Mouse (Mus musculus) embryonic facial prominence, embryonic 15.5 days (tissue): ENCODE results near the gene Acadl. TPM values are rescaled to one million over a fixed set of nuclear protein-coding genes. Genes with fewer than 3 reads are reported as not detected.
A peak's percentile ranks its signal among the peaks of the same experiment; 100 is the strongest.

Experiments used
- ATAC-seq: fragments of 200-750 bp; cut with Nextera tagmentation; 2 replicates; pipeline ENCODE4 v1.8.0; 2017; ENCODE audit warnings: low read depth, moderate TSS enrichment; ENCODE audit not compliant: insufficient number of reproducible peaks, low FRiP score, low TSS enrichment
- H3K27ac ChIP-seq: fragments of 300-500 bp; sonication (generic); replicated peaks from 2 replicates; pipeline ENCODE4 v1.5.1; 2015; ENCODE audit warnings: mild to moderate bottlenecking, inconsistent platforms
- H3K27me3 ChIP-seq: fragments of 300-500 bp; sonication (generic); 2 replicates; pipeline ENCODE4 v1.6.1; 2015; ENCODE audit warnings: inconsistent platforms
- H3K36me3 ChIP-seq: fragments of 300-500 bp; sonication (generic); 2 replicates; pipeline ENCODE4 v1.6.1; 2015; ENCODE audit warnings: mild to moderate bottlenecking, inconsistent platforms
- H3K4me1 ChIP-seq: fragments of 300-500 bp; sonication (generic); 2 replicates; pipeline ENCODE4 v1.6.1; 2015; ENCODE audit warnings: inconsistent platforms
- H3K4me2 ChIP-seq: fragments of 300-500 bp; sonication (generic); replicated peaks from 2 replicates; pipeline ENCODE4 v1.6.1; 2015; ENCODE audit warnings: mild to moderate bottlenecking, inconsistent platforms
- H3K4me3 ChIP-seq: fragments of 300-500 bp; sonication (generic); replicated peaks from 2 replicates; pipeline ENCODE4 v1.5.1; 2015; ENCODE audit warnings: mild to moderate bottlenecking, inconsistent platforms
- H3K9ac ChIP-seq: fragments of 300-500 bp; sonication (generic); 2 replicates; pipeline ENCODE4 v1.6.1; 2015; ENCODE audit warnings: inconsistent platforms
- H3K9me3 ChIP-seq: fragments of 300-500 bp; sonication (generic); replicated peaks from 2 replicates; pipeline ENCODE4 v1.6.1; 2016; ENCODE audit warnings: inconsistent platforms
- WGBS: fragments of 180-500 bp; shearing (Covaris S2); methylation state at CpG from one replicate; pipeline ENCODE4 v1.1.7; 2015; 5-methylcytosine and 5-hydroxymethylcytosine counted together
- polyA plus RNA-seq: library from polyadenylated mRNA; unstranded; fragments of >200 nt; fragmentation: Nextera tagmentation; extraction: Ambion mirVana; gene quantifications from 2 replicates; pipeline ENCODE4 v1.2.1, GENCODE M21; 2015

The Acadl gene
- polyA plus RNA-seq, 1 experiment from 2014 or later: 87.8 TPM

- ATAC-seq: peak; percentile 89
- peak overlapping the region; percentile 82 for H3K4me2 ChIP-seq
- H3K4me3 ChIP-seq: peak overlapping the region; percentile 86
- H3K36me3 ChIP-seq: no peaks in the 10 kb centered on the region
- H3K27me3 ChIP-seq: no peaks in the 10 kb centered on the region
- peaks cover 16% of the 10 kb centered on the region for H3K4me1 ChIP-seq
- peak overlapping the region; percentile 81 for H3K9ac ChIP-seq
- peak overlapping the region; percentile 98 for H3K27ac ChIP-seq
- WGBS: under 1% methylated on average over 54 of the region's 63 CpGs
- H3K9me3 ChIP-seq: no peaks in the 10 kb centered on the region
Observed at GRCm38 (mm10) chr1:66816837-66817452, 46.1 kb downstream of the Acadl start.

- WGBS: under 1% methylated on average over 39 of the region's 39 CpGs
- H3K27ac ChIP-seq: peak overlapping the region; percentile 98
- no peaks in the 10 kb centered on the region for H3K9me3 ChIP-seq
- H3K4me3 ChIP-seq: peak overlapping the region; percentile 86
- H3K4me1 ChIP-seq: peaks cover 16% of the 10 kb centered on the region
- ATAC-seq: peak; percentile 35
- peak overlapping the region; percentile 52 for H3K4me2 ChIP-seq
- no peaks in the 10 kb centered on the region for H3K27me3 ChIP-seq
- H3K36me3 ChIP-seq: no peaks in the 10 kb centered on the region
- peak overlapping the region; percentile 70 for H3K9ac ChIP-seq
Observed at GRCm38 (mm10) chr1:66815941-66816777, 46.9 kb downstream of the Acadl start.

- Histone ChIP-seq H3K36me3 (no peaks in the 10 kb centered on the region), H3K9ac (no peak overlapping the region), H3K27ac (no peak overlapping the region), H3K27me3 (no peaks in the 10 kb centered on the region), H3K4me1 (peaks cover 10% of the 10 kb centered on the region; the same call in 1 of the 2 replicates), H3K4me3 (no peak overlapping the region), H3K4me2 (peak overlapping the region; percentile 17; the same call in 1 of the 2 replicates), H3K9me3 (no peaks in the 10 kb centered on the region)
- 53% methylated on average over 8 of the region's 8 CpGs for WGBS
- no peak for ATAC-seq
Observed at GRCm38 (mm10) chr1:66814756-66815155, 48.3 kb downstream of the Acadl start.

GRCm38 (mm10) chr1:66813191-66813590 is 49.9 kb downstream of the Acadl start:
- no peak overlapping the region for H3K9ac ChIP-seq
- no peaks in the 10 kb centered on the region for H3K36me3 ChIP-seq
- no peak overlapping the region for H3K4me3 ChIP-seq
- no peak for ATAC-seq
- no peaks in the 10 kb centered on the region for H3K27me3 ChIP-seq
- peaks cover 10% of the 10 kb centered on the region; the same call in 1 of the 2 replicates for H3K4me1 ChIP-seq
- WGBS: 73% methylated on average over 1 of the region's 1 CpGs
- no peak overlapping the region for H3K4me2 ChIP-seq
- H3K27ac ChIP-seq: no peak overlapping the region
- no peaks in the 10 kb centered on the region for H3K9me3 ChIP-seq

- Histone ChIP-seq H3K9ac (no peak overlapping the region), H3K27ac (no peak overlapping the region), H3K9me3 (no peaks in the 10 kb centered on the region), H3K36me3 (0 out of 2 replicates have a peak, but pooled peaks cover 4% of the 10 kb centered on the region), H3K27me3 (no peaks in the 10 kb centered on the region), H3K4me1 (no peaks in the 10 kb centered on the region), H3K4me3 (no peak overlapping the region), H3K4me2 (no peak overlapping the region)
- 80% methylated on average over 1 of the region's 1 CpGs for WGBS
- ATAC-seq: no peak
Observed at GRCm38 (mm10) chr1:66806821-66807220, 56.3 kb downstream of the Acadl start.

GRCm38 (mm10) chr1:66805408-66805807 is 57.7 kb downstream of the Acadl start:
- Histone ChIP-seq H3K36me3 (peaks cover 8% of the 10 kb centered on the region; the same call in 1 of the 2 replicates), H3K4me3 (no peak overlapping the region), H3K4me2 (no peak overlapping the region), H3K9me3 (no peaks in the 10 kb centered on the region), H3K27me3 (no peaks in the 10 kb centered on the region), H3K9ac (no peak overlapping the region), H3K27ac (no peak overlapping the region), H3K4me1 (no peaks in the 10 kb centered on the region)
- WGBS: 50% methylated on average over 1 of the region's 1 CpGs
- ATAC-seq: no peak

- ATAC-seq: no peak
- H3K9me3 ChIP-seq: no peaks in the 10 kb centered on the region
- no peak overlapping the region for H3K4me3 ChIP-seq
- H3K4me1 ChIP-seq: no peaks in the 10 kb centered on the region
- 51% methylated on average over 5 of the region's 5 CpGs for WGBS
- H3K36me3 ChIP-seq: peaks cover 15% of the 10 kb centered on the region
- H3K27ac ChIP-seq: no peak overlapping the region
- no peaks in the 10 kb centered on the region for H3K27me3 ChIP-seq
- no peak overlapping the region for H3K4me2 ChIP-seq
- H3K9ac ChIP-seq: no peak overlapping the region
Observed at GRCm38 (mm10) chr1:66804710-66805109, 58.4 kb downstream of the Acadl start.

- ATAC-seq: no peak
Observed at GRCm38 (mm10) chr1:66797962-66798361, 65.1 kb downstream of the Acadl start.

GRCm38 (mm10) chr1:66792838-66793466 is 70.1 kb downstream of the Acadl start:
- Histone ChIP-seq H3K9ac (no peak overlapping the region), H3K9me3 (no peaks in the 10 kb centered on the region), H3K4me2 (no peak overlapping the region), H3K27ac (no peak overlapping the region), H3K36me3 (no peaks in the 10 kb centered on the region), H3K4me3 (no peak overlapping the region), H3K4me1 (no peaks in the 10 kb centered on the region), H3K27me3 (no peaks in the 10 kb centered on the region)
- 88% methylated on average over 2 of the region's 2 CpGs for WGBS
- ATAC-seq: no peak

More at GRCm38 (mm10) chr1:66797962-66798361, 65.1 kb downstream of the Acadl start:
- 88% methylated on average over 2 of the region's 2 CpGs for WGBS
- H3K4me1 ChIP-seq: no peaks in the 10 kb centered on the region
- H3K27ac ChIP-seq: no peak overlapping the region
- H3K36me3 ChIP-seq: peaks cover 15% of the 10 kb centered on the region
- no peaks in the 10 kb centered on the region for H3K27me3 ChIP-seq
- no peak overlapping the region for H3K4me3 ChIP-seq
- H3K4me2 ChIP-seq: no peak overlapping the region
- no peaks in the 10 kb centered on the region for H3K9me3 ChIP-seq
- H3K9ac ChIP-seq: no peak overlapping the region

- H3K4me2 ChIP-seq: no peak overlapping the region
- no peak overlapping the region for H3K4me3 ChIP-seq
- no peak overlapping the region for H3K9ac ChIP-seq
- no peak for ATAC-seq
- no peaks in the 10 kb centered on the region for H3K4me1 ChIP-seq
- H3K27ac ChIP-seq: no peak overlapping the region
- no peaks in the 10 kb centered on the region for H3K9me3 ChIP-seq
- H3K36me3 ChIP-seq: no peaks in the 10 kb centered on the region
- no peaks in the 10 kb centered on the region for H3K27me3 ChIP-seq
- 26% methylated on average over 2 of the region's 2 CpGs for WGBS
Observed at GRCm38 (mm10) chr1:66782296-66782695, 80.8 kb downstream of the Acadl start.

GRCm38 (mm10) chr1:66781027-66781426 is 82.0 kb downstream of the Acadl start:
- Histone ChIP-seq H3K4me3 (no peak overlapping the region), H3K9ac (no peak overlapping the region), H3K9me3 (no peaks in the 10 kb centered on the region), H3K27me3 (no peaks in the 10 kb centered on the region), H3K4me1 (no peaks in the 10 kb centered on the region), H3K27ac (no peak overlapping the region), H3K4me2 (no peak overlapping the region), H3K36me3 (no peaks in the 10 kb centered on the region)
- no peak for ATAC-seq
- 83% methylated on average over 4 of the region's 4 CpGs for WGBS
